Mouse (Mus musculus) large intestine, adult 2 months (tissue): ENCODE measurements at regions not wholly inside any gene's neighbourhood (a gene's known extent, or its start where the extent isn't known, plus 50 kb on each side); places are given as distances from the start of the nearest gene placed in this dataset.

Experiments
- DNase-seq: peaks from one replicate; pipeline ENCODE4 v3.0.0-alpha.2; 2012; ENCODE audit warnings: low read depth, low spot score
- WGBS: fragments of 180-500 bp; shearing (Covaris S2); methylation state at CpG from one replicate; pipeline ENCODE4 v1.1.7; 2018; 5-methylcytosine and 5-hydroxymethylcytosine counted together

- WGBS: 40% methylated on average over 13 of the region's 13 CpGs
- DNase-seq: no peak
Observed at GRCm38 (mm10) chr1:23214462-23215158, 112.6 kb upstream of the 4933415F23Rik start.

GRCm38 (mm10) chr1:23207843-23208242, 105.8 kb upstream of the 4933415F23Rik start:
- DNase-seq: no peak
- 63% methylated on average over 1 of the region's 1 CpGs for WGBS

GRCm38 (mm10) chr1:23207024-23207423, 105.0 kb upstream of the 4933415F23Rik start:
- WGBS: 60% methylated on average over 4 of the region's 4 CpGs
- DNase-seq: no peak

GRCm38 (mm10) chr1:23202511-23203435, 100.7 kb upstream of the 4933415F23Rik start:
- 49% methylated on average over 5 of the region's 5 CpGs for WGBS
- DNase-seq: no peak

GRCm38 (mm10) chr1:23200460-23200859, 98.4 kb upstream of the 4933415F23Rik start:
- DNase-seq: no peak

GRCm38 (mm10) chr1:23190316-23191005, 88.4 kb upstream of the 4933415F23Rik start:
- 62% methylated on average over 3 of the region's 3 CpGs for WGBS
- DNase-seq: no peak

More at GRCm38 (mm10) chr1:23200460-23200859, 98.4 kb upstream of the 4933415F23Rik start:
- 68% methylated on average over 4 of the region's 4 CpGs for WGBS

GRCm38 (mm10) chr1:23189790-23190189, 87.7 kb upstream of the 4933415F23Rik start:
- DNase-seq: no peak
- WGBS: 38% methylated on average over 4 of the region's 4 CpGs

- DNase-seq: no peak
- WGBS: 23% methylated on average over 5 of the region's 5 CpGs
Observed at GRCm38 (mm10) chr1:23188216-23188615, 86.2 kb upstream of the 4933415F23Rik start.

GRCm38 (mm10) chr1:23187446-23188206, 85.6 kb upstream of the 4933415F23Rik start:
- 27% methylated on average over 6 of the region's 6 CpGs for WGBS
- no peak for DNase-seq

GRCm38 (mm10) chr1:23184728-23185127, 82.7 kb upstream of the 4933415F23Rik start:
- WGBS: 41% methylated on average over 9 of the region's 9 CpGs
- no peak for DNase-seq

GRCm38 (mm10) chr1:23182541-23182940, 80.5 kb upstream of the 4933415F23Rik start:
- DNase-seq: no peak

GRCm38 (mm10) chr1:23178335-23178974, 76.4 kb upstream of the 4933415F23Rik start:
- 47% methylated on average over 6 of the region's 6 CpGs for WGBS
- DNase-seq: no peak

- no peak for DNase-seq
- WGBS: 76% methylated on average over 11 of the region's 11 CpGs
Observed at GRCm38 (mm10) chr1:23174022-23174421, 72.0 kb upstream of the 4933415F23Rik start.

- 19% methylated on average over 7 of the region's 7 CpGs for WGBS
- no peak for DNase-seq
Observed at GRCm38 (mm10) chr1:23173054-23173802, 71.2 kb upstream of the 4933415F23Rik start.

GRCm38 (mm10) chr1:23171336-23171735, 69.3 kb upstream of the 4933415F23Rik start:
- 94% methylated on average over 2 of the region's 2 CpGs for WGBS
- DNase-seq: no peak

GRCm38 (mm10) chr1:23170711-23171110, 68.7 kb upstream of the 4933415F23Rik start:
- DNase-seq: no peak
- 63% methylated on average over 2 of the region's 2 CpGs for WGBS

- WGBS: 93% methylated on average over 4 of the region's 4 CpGs
- no peak for DNase-seq
Observed at GRCm38 (mm10) chr1:23168504-23168903, 66.5 kb upstream of the 4933415F23Rik start.

GRCm38 (mm10) chr1:23163371-23163935, 61.4 kb upstream of the 4933415F23Rik start:
- 27% methylated on average over 5 of the region's 5 CpGs for WGBS
- no peak for DNase-seq
